Mouse (Mus musculus): ENCODE data around the gene Iqcf6. TPM values are rescaled to one million over a fixed set of nuclear protein-coding genes. Genes with fewer than 3 reads are reported as not detected.
A peak's percentile ranks its signal among the peaks of the same experiment; 100 is the strongest.

The Iqcf6 gene
- polyA plus RNA-seq, 1 experiment: not detected

- DNase-seq (ENCODE audit: extremely low spot score in 1 of 2, low spot score in 1 of 2): no peak
Measured at GRCm38 (mm10) chr9:106655884-106656720, 29.7 kb downstream of the Iqcf6 start, which contains the start of gene Grm2. Gene Grm2, minus strand, starts transcription at chr9:106656082.

GRCm38 (mm10) chr9:106656820-106657219 is 30.4 kb downstream of the Iqcf6 start:
- DNase-seq (ENCODE audit: extremely low spot score in 1 of 2, low spot score in 1 of 2): peak in 1 of 2 experiments; percentile 56

- DNase-seq (ENCODE audit: extremely low spot score in 1 of 2, low spot score in 1 of 2): no peak
Measured at GRCm38 (mm10) chr9:106657592-106657991, 31.2 kb downstream of the Iqcf6 start.

- no peak for DNase-seq (ENCODE audit: extremely low spot score in 1 of 2, low spot score in 1 of 2)
Measured at GRCm38 (mm10) chr9:106659441-106659840, 33.1 kb downstream of the Iqcf6 start.

GRCm38 (mm10) chr9:106659935-106660334 is 33.6 kb downstream of the Iqcf6 start:
- no peak for DNase-seq (ENCODE audit: extremely low spot score in 1 of 2, low spot score in 1 of 2)

GRCm38 (mm10) chr9:106663200-106663599 is 36.8 kb downstream of the Iqcf6 start:
- DNase-seq (ENCODE audit: extremely low spot score in 1 of 2, low spot score in 1 of 2): no peak

GRCm38 (mm10) chr9:106664433-106664832 is 38.1 kb downstream of the Iqcf6 start:
- peak; percentile 85 for DNase-seq (ENCODE audit: extremely low spot score in 1 of 2, low spot score in 1 of 2)

- no peak for DNase-seq (ENCODE audit: extremely low spot score in 1 of 2, low spot score in 1 of 2)
Measured at GRCm38 (mm10) chr9:106664856-106665255, 38.5 kb downstream of the Iqcf6 start.

GRCm38 (mm10) chr9:106673860-106674259 is 47.5 kb downstream of the Iqcf6 start:
- DNase-seq (ENCODE audit: extremely low spot score in 1 of 2, low spot score in 1 of 2): no peak

- peak; percentile 79 to 96 for DNase-seq (ENCODE audit: extremely low spot score in 1 of 2, low spot score in 1 of 2)
Measured at GRCm38 (mm10) chr9:106675480-106675879, 49.1 kb downstream of the Iqcf6 start.

- DNase-seq (ENCODE audit: extremely low spot score in 1 of 2, low spot score in 1 of 2): peak in 1 of 2 experiments; percentile 69
Measured at GRCm38 (mm10) chr9:106675965-106676364, 49.6 kb downstream of the Iqcf6 start.

- DNase-seq (ENCODE audit: extremely low spot score in 1 of 2, low spot score in 1 of 2): no peak
Measured at GRCm38 (mm10) chr9:106676571-106676970, 50.2 kb downstream of the Iqcf6 start.

Other genes with a start within 250 kb of the Iqcf6 start
- gene Rpl29, start 197.1 kb upstream of the Iqcf6 start, polyA plus RNA-seq (2012; rRNA removed): 727 and 762 TPM in 2 replicates
- 9.8 and 9.9 TPM in 2 replicates for gene Acy1, start 188.3 kb upstream of the Iqcf6 start, polyA plus RNA-seq (2012; rRNA removed)
- gene Abhd14b, start 179.1 kb upstream of the Iqcf6 start, polyA plus RNA-seq (2012; rRNA removed): 29.0 and 36.5 TPM in 2 replicates
- 73.6 and 78.1 TPM in 2 replicates for gene Abhd14a, start 178.9 kb upstream of the Iqcf6 start, polyA plus RNA-seq (2012; rRNA removed)
- 220 and 253 TPM in 2 replicates for gene Pcbp4, start 173.3 kb upstream of the Iqcf6 start, polyA plus RNA-seq (2012; rRNA removed)
- gene Gpr62, start 160.6 kb upstream of the Iqcf6 start, polyA plus RNA-seq (2012; rRNA removed): 9.7 and 11.2 TPM in 2 replicates
- 45.6 and 45.8 TPM in 2 replicates for gene Rrp9, start 150.6 kb upstream of the Iqcf6 start, polyA plus RNA-seq (2012; rRNA removed)
- 4.3 and 5.1 TPM in 2 replicates for gene Parp3, start 149.6 kb upstream of the Iqcf6 start, polyA plus RNA-seq (2012; rRNA removed)
- gene Iqcf1, start 126.6 kb upstream of the Iqcf6 start, polyA plus RNA-seq (2012; rRNA removed): not detected in 2 replicates
- gene Iqcf5, start 112.0 kb upstream of the Iqcf6 start, polyA plus RNA-seq (2012; rRNA removed): 0.25 TPM in 1 of 2 replicates, not detected in the other
- not detected in 2 replicates for gene Iqcf3, start 65.0 kb upstream of the Iqcf6 start, polyA plus RNA-seq (2012; rRNA removed)
- not detected in 2 replicates for gene Iqcf4, start 55.6 kb upstream of the Iqcf6 start, polyA plus RNA-seq (2012; rRNA removed)
- 73.5 and 78.2 TPM in 2 replicates for gene Grm2, start 29.5 kb downstream of the Iqcf6 start, polyA plus RNA-seq (2012; rRNA removed)
- 96.7 and 104 TPM in 2 replicates for gene Tex264, start 59.3 kb downstream of the Iqcf6 start, polyA plus RNA-seq (2012; rRNA removed)
- 8.9 and 9.4 TPM in 2 replicates for gene Rad54l2, start 162.6 kb downstream of the Iqcf6 start, polyA plus RNA-seq (2012; rRNA removed)
- 22.3 and 23.5 TPM in 2 replicates for gene Dcaf1, start 195.3 kb downstream of the Iqcf6 start, polyA plus RNA-seq (2012; rRNA removed)

Measured in frontal cortex, adult 2 months (tissue).